Mouse (Mus musculus): ENCODE results near the gene Uqcrq.

DNA sequence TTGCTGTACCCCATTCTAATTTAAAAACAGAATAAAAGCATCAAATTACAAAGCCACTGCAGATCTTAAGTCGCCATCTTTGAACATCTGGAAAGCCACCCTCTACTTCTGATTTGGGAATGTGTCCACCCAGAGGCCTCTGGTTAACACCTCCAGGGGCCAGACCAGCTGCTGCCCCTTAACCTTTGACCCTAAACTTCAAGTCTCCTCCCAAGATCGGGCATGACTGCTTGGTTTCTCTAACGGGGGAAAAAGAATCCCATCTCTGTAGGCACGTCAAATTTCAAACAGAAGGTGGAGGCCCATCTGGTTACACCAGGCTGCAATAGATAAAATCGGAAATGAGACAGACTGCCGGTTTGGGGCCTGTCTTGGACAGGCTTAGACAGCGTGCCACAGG, 47.2 kb upstream of the Uqcrq start:
- TF ChIP-seq CTCF (IDR thresholded peaks at IDR 0.05; ENCODE audit: insufficient read depth, low read length) = no peak
- TF ChIP-seq POLR2A (IDR thresholded peaks at IDR 0.05; ENCODE audit: borderline replicate concordance, extremely low read depth, low read depth, low read length) = no peak
